Mouse (Mus musculus) brain, embryonic 18.5 days (tissue): Measurements from ENCODE around the gene Abcb11.

Source experiments
- DNase-seq: peaks from one replicate; pipeline ENCODE4 v3.0.0-alpha.2; 2012; ENCODE audit warnings: low read depth, low spot score

The Abcb11 gene

GRCm38 (mm10) chr2:69188732-69189131 lies 153.7 kb downstream of the Abcb11 start:
- DNase-seq, result no peak
